In genomic region chr15:88921131-88921991, GRCm38 (mm10) we compare ENCODE assay signal across 9 mouse cellular contexts. TPM values are rescaled to one million over a fixed set of nuclear protein-coding genes. Genes with fewer than 3 reads are reported as not detected.
A peak's percentile ranks its signal among the peaks of the same experiment; 100 is the strongest.
DNase-seq lines count a peak whose midpoint lies in the region; ATAC-seq and TF ChIP-seq lines count a peak whose summit lies in the region.
"Had no signal": no experiment of that assay in that cellular context is flagged by ENCODE, and none has a peak within 500 bp of the region (broad histone marks: within the 10 kb centered on the region; RNA-seq: fewer than 3 reads in every experiment).

No protein-coding gene starts in this region.

- WGBS in kidney, adult 2 months: 19% methylated on average over 12 of the region's 12 CpGs
- WGBS in limb, embryonic 11.5 days: 33% methylated on average over 12 of the region's 12 CpGs
- WGBS in stomach, embryonic 16.5 days: 23% methylated on average over 12 of the region's 12 CpGs

- no peaks in the 10 kb centered on the region for H3K27me3 ChIP-seq in kidney, adult 2 months (replicated peaks; ENCODE audit: control insufficient read depth, insufficient read depth, low read length)
- H3K27me3 ChIP-seq in limb, embryonic 11.5 days (ENCODE audit: control insufficient read depth, insufficient read depth, low read length): no peaks in the 10 kb centered on the region
- H3K27me3 ChIP-seq in stomach, embryonic 16.5 days (ENCODE audit: control insufficient read depth, insufficient read depth, low read length): no peaks in the 10 kb centered on the region

- no peaks in the 10 kb centered on the region for H3K9me3 ChIP-seq in limb, embryonic 11.5 days (ENCODE audit: control insufficient read depth, low read length)
- H3K9me3 ChIP-seq in stomach, embryonic 16.5 days (replicated peaks; ENCODE audit: control insufficient read depth, low read length): no peaks in the 10 kb centered on the region

- no peak for TF ChIP-seq POLR2A in kidney, adult 2 months (IDR thresholded peaks at IDR 0.05; ENCODE audit: low read depth, low read length)

- H3K4me1 ChIP-seq in kidney, adult 2 months (ENCODE audit: control insufficient read depth, insufficient read depth, low read length): peaks cover 4% of the 10 kb centered on the region; the same call in 1 of the 2 replicates
- H3K4me1 ChIP-seq in limb, embryonic 11.5 days (ENCODE audit: control insufficient read depth, insufficient read depth, low read length): no peaks in the 10 kb centered on the region
- no peaks in the 10 kb centered on the region for H3K4me1 ChIP-seq in stomach, embryonic 16.5 days (ENCODE audit: control insufficient read depth, insufficient read depth, low read length)

- DNase-seq in B cell, adult 2 months: peak; percentile 78 to 81
- DNase-seq in adrenal gland, postnatal 14 days: peak; percentile 87
- DNase-seq in embryo, embryonic 9.5 days (ENCODE audit: extremely low spot score): peak; percentile 73
- peak; percentile 88 for DNase-seq in kidney, adult 2 months
- DNase-seq in limb, embryonic 11.5 days (ENCODE audit: low spot score): peak; percentile 87

- peak; percentile 82 for TF ChIP-seq CTCF in kidney, adult 2 months (conservative IDR thresholded peaks at IDR 0.05; ENCODE audit: insufficient read depth, insufficient read length, low read depth, low read length)

- H3K27ac ChIP-seq in kidney, adult 2 months (ENCODE audit: insufficient read depth, low read depth, low read length): no peak overlapping the region
- no peak overlapping the region for H3K27ac ChIP-seq in limb, embryonic 11.5 days (replicated peaks; ENCODE audit: low read depth, low read length)
- H3K27ac ChIP-seq in stomach, embryonic 16.5 days (ENCODE audit: low read length): no peak overlapping the region

- peak; percentile 89 for ATAC-seq in granulocyte monocyte progenitor cell, adult 5-6 weeks (replicated peaks; ENCODE audit: poor library complexity, severe bottlenecking)
- ATAC-seq in limb, embryonic 11.5 days (ENCODE audit: insufficient number of reproducible peaks, low FRiP score, low TSS enrichment, low read depth): peak; percentile 68; the same call in 1 of the 2 replicates
- ATAC-seq in monocyte, adult 5-6 weeks (replicated peaks; ENCODE audit: insufficient number of reproducible peaks, low FRiP score, low TSS enrichment, poor library complexity, severe bottlenecking): 0 out of 2 replicates have a peak, but pooled peaks have one; percentile 44
- ATAC-seq in stomach, embryonic 16.5 days (ENCODE audit: insufficient read depth, low FRiP score): peak; percentile 70; the same call in 1 of the 2 replicates

- H3K4me2 ChIP-seq in limb, embryonic 11.5 days (ENCODE audit: low read depth, severe bottlenecking): no peak overlapping the region
- H3K4me2 ChIP-seq in stomach, embryonic 16.5 days (ENCODE audit: low read depth, low read length): no peak overlapping the region

- no peak overlapping the region for H3K4me3 ChIP-seq in kidney, adult 2 months (ENCODE audit: insufficient read depth, low read depth, low read length)
- H3K4me3 ChIP-seq in limb, embryonic 11.5 days (ENCODE audit: low read depth, low read length): no peak overlapping the region
- H3K4me3 ChIP-seq in stomach, embryonic 16.5 days (replicated peaks; ENCODE audit: low read length): no peak overlapping the region

- no peaks in the 10 kb centered on the region for H3K36me3 ChIP-seq in kidney, adult 2 months (ENCODE audit: control insufficient read depth, insufficient read depth, low read length)
- no peaks in the 10 kb centered on the region for H3K36me3 ChIP-seq in limb, embryonic 11.5 days (ENCODE audit: control insufficient read depth, insufficient read depth, low read length)
- H3K36me3 ChIP-seq in stomach, embryonic 16.5 days (ENCODE audit: control insufficient read depth, insufficient read depth, low read length): no peaks in the 10 kb centered on the region

- no peak overlapping the region for H3K9ac ChIP-seq in limb, embryonic 11.5 days (ENCODE audit: low read length)
- peak overlapping the region; percentile 51; the same call in 1 of the 2 replicates for H3K9ac ChIP-seq in stomach, embryonic 16.5 days (ENCODE audit: low read length)

RNA-seq across cellular contexts. Expression of gene Ttll8, which starts 32.9 kb away (rescaled TPM):
- 0.11 TPM in 1 of 2 replicates, not detected in the other for total RNA-seq in adrenal gland, postnatal 14 days (2021)
- total RNA-seq in granulocyte monocyte progenitor cell, adult 5-6 weeks (2014; fragmentation: Nextera tagmentation): not detected in 2 replicates
- not detected in 2 replicates for total RNA-seq in granulocyte monocyte progenitor cell, adult 5-6 weeks (2017)
- polyA plus RNA-seq in kidney, adult 2 months (2012; rRNA removed): 0.03 TPM in 2 replicates
- not detected in 2 replicates for polyA plus RNA-seq in limb, embryonic 11.5 days (2014; fragmentation: Nextera tagmentation; extraction: Ambion mirVana)
- not detected in 3 replicates for total RNA-seq in monocyte, adult 5-6 weeks (2017)
- not detected in 2 replicates for polyA plus RNA-seq in stomach, embryonic 16.5 days (2015; fragmentation: Nextera tagmentation; extraction: Ambion mirVana)
- total RNA-seq: gastrocnemius, postnatal 36 days had no signal

RNA-seq across cellular contexts. Expression of gene Mlc1, which starts 57.4 kb away (rescaled TPM):
- 0.30 TPM in 1 of 2 replicates, not detected in the other for total RNA-seq in adrenal gland, postnatal 14 days (2021)
- not detected in 2 replicates for total RNA-seq in granulocyte monocyte progenitor cell, adult 5-6 weeks (2014; fragmentation: Nextera tagmentation)
- total RNA-seq in granulocyte monocyte progenitor cell, adult 5-6 weeks (2017): not detected in 2 replicates
- polyA plus RNA-seq in kidney, adult 2 months (2012; rRNA removed): not detected in 2 replicates
- polyA plus RNA-seq in limb, embryonic 11.5 days (2014; fragmentation: Nextera tagmentation; extraction: Ambion mirVana): not detected in 2 replicates
- 0.29 TPM in 1 of 3 replicates, not detected in the others for total RNA-seq in monocyte, adult 5-6 weeks (2017)
- not detected in 2 replicates for polyA plus RNA-seq in stomach, embryonic 16.5 days (2015; fragmentation: Nextera tagmentation; extraction: Ambion mirVana)
- total RNA-seq: gastrocnemius, postnatal 36 days had no signal

RNA-seq across cellular contexts. Expression of gene Pim3, which starts 59.4 kb away (rescaled TPM):
- total RNA-seq in adrenal gland, postnatal 14 days (2021): 70.9 and 76.5 TPM in 2 replicates
- 13.8 and 14.6 TPM in 2 replicates for total RNA-seq in granulocyte monocyte progenitor cell, adult 5-6 weeks (2014; fragmentation: Nextera tagmentation)
- total RNA-seq in granulocyte monocyte progenitor cell, adult 5-6 weeks (2017): 13.0 and 21.3 TPM in 2 replicates
- polyA plus RNA-seq in kidney, adult 2 months (2012; rRNA removed): 78.5 and 85.8 TPM in 2 replicates
- polyA plus RNA-seq in limb, embryonic 11.5 days (2014; fragmentation: Nextera tagmentation; extraction: Ambion mirVana): 34.5 and 43.9 TPM in 2 replicates
- total RNA-seq in monocyte, adult 5-6 weeks (2017): 31.1 to 42.4 TPM (median 34.9 TPM) in 3 replicates
- polyA plus RNA-seq in stomach, embryonic 16.5 days (2015; fragmentation: Nextera tagmentation; extraction: Ambion mirVana): 58.3 and 59.0 TPM in 2 replicates
